Mouse (Mus musculus): ENCODE results near the gene Fbxl2. TPM values are rescaled to one million over a fixed set of nuclear protein-coding genes. Genes with fewer than 3 reads are reported as not detected.

Gene Fbxl2
- polyA plus RNA-seq, 1 experiment from 2014 or later, result 7.7 TPM

GRCm38 (mm10) chr9:114015724-114016123, 30.3 kb downstream of the Fbxl2 start:
- H3K36me3 ChIP-seq, result no peaks in the 10 kb centered on the region
- no peaks in the 10 kb centered on the region for H3K4me1 ChIP-seq
- H3K27ac ChIP-seq, result no peak overlapping the region
- no peaks in the 10 kb centered on the region for H3K27me3 ChIP-seq
- no peak overlapping the region for H3K9ac ChIP-seq
- H3K4me3 ChIP-seq, result no peak overlapping the region
- H3K4me2 ChIP-seq (replicated peaks), result no peak overlapping the region
- H3K9me3 ChIP-seq, result 0 out of 2 replicates have a peak, but pooled peaks cover 2% of the 10 kb centered on the region
- no peak for ATAC-seq (ENCODE audit: low FRiP score, low read depth)
- 84% methylated on average over 4 of the region's 4 CpGs for WGBS

- no peak for ATAC-seq (ENCODE audit: low FRiP score, low read depth)
- no peaks in the 10 kb centered on the region for H3K4me1 ChIP-seq
- H3K27ac ChIP-seq, result no peak overlapping the region
- no peak overlapping the region for H3K4me3 ChIP-seq
- 83% methylated on average over 1 of the region's 1 CpGs for WGBS
- H3K9ac ChIP-seq, result no peak overlapping the region
- H3K36me3 ChIP-seq, result no peaks in the 10 kb centered on the region
- no peak overlapping the region for H3K4me2 ChIP-seq (replicated peaks)
- 0 out of 2 replicates have a peak, but pooled peaks cover 2% of the 10 kb centered on the region for H3K9me3 ChIP-seq
- H3K27me3 ChIP-seq, result no peaks in the 10 kb centered on the region
Measured at GRCm38 (mm10) chr9:114014034-114014433, 32.0 kb downstream of the Fbxl2 start.

GRCm38 (mm10) chr9:114011203-114011602, 34.8 kb downstream of the Fbxl2 start:
- 67% methylated on average over 18 of the region's 18 CpGs for WGBS
- no peaks in the 10 kb centered on the region for H3K9me3 ChIP-seq
- ATAC-seq (ENCODE audit: low FRiP score, low read depth), result no peak
- no peak overlapping the region for H3K4me2 ChIP-seq (replicated peaks)
- H3K27me3 ChIP-seq, result no peaks in the 10 kb centered on the region
- no peak overlapping the region for H3K4me3 ChIP-seq
- no peak overlapping the region for H3K9ac ChIP-seq
- no peak overlapping the region for H3K27ac ChIP-seq
- H3K4me1 ChIP-seq, result no peaks in the 10 kb centered on the region
- no peaks in the 10 kb centered on the region for H3K36me3 ChIP-seq

GRCm38 (mm10) chr9:114009526-114009925, 36.5 kb downstream of the Fbxl2 start:
- Histone ChIP-seq H3K27ac (no peak overlapping the region), H3K27me3 (no peaks in the 10 kb centered on the region), H3K9ac (no peak overlapping the region), H3K36me3 (no peaks in the 10 kb centered on the region), H3K4me3 (no peak overlapping the region), H3K4me1 (peaks cover 3% of the 10 kb centered on the region; the same call in 1 of the 2 replicates), H3K4me2 (replicated peaks) (no peak overlapping the region), H3K9me3 (no peaks in the 10 kb centered on the region)
- no peak for ATAC-seq (ENCODE audit: low FRiP score, low read depth)
- 48% methylated on average over 5 of the region's 5 CpGs for WGBS

GRCm38 (mm10) chr9:114007850-114008350, 38.1 kb downstream of the Fbxl2 start:
- H3K36me3 ChIP-seq, result no peaks in the 10 kb centered on the region; the same call in 1 of the 2 replicates
- no peaks in the 10 kb centered on the region for H3K9me3 ChIP-seq
- no peaks in the 10 kb centered on the region for H3K27me3 ChIP-seq
- 92% methylated on average over 9 of the region's 9 CpGs for WGBS
- H3K27ac ChIP-seq, result no peak overlapping the region
- no peak overlapping the region for H3K4me3 ChIP-seq
- H3K4me1 ChIP-seq, result peaks cover 3% of the 10 kb centered on the region; the same call in 1 of the 2 replicates
- ATAC-seq (ENCODE audit: low FRiP score, low read depth), result no peak
- no peak overlapping the region for H3K9ac ChIP-seq
- H3K4me2 ChIP-seq (replicated peaks), result no peak overlapping the region

- H3K4me3 ChIP-seq, result no peak overlapping the region
- no peaks in the 10 kb centered on the region for H3K27me3 ChIP-seq
- 71% methylated on average over 9 of the region's 9 CpGs for WGBS
- peaks cover 4% of the 10 kb centered on the region; the same call in 1 of the 2 replicates for H3K36me3 ChIP-seq
- no peak overlapping the region for H3K9ac ChIP-seq
- H3K27ac ChIP-seq, result no peak overlapping the region
- H3K4me1 ChIP-seq, result peaks cover 3% of the 10 kb centered on the region; the same call in 1 of the 2 replicates
- H3K9me3 ChIP-seq, result 0 out of 2 replicates have a peak, but pooled peaks cover 4% of the 10 kb centered on the region
- no peak overlapping the region for H3K4me2 ChIP-seq (replicated peaks)
- no peak for ATAC-seq (ENCODE audit: low FRiP score, low read depth)
Measured at GRCm38 (mm10) chr9:114006801-114007200, 39.2 kb downstream of the Fbxl2 start.

GRCm38 (mm10) chr9:113998311-113998710, 47.7 kb downstream of the Fbxl2 start:
- WGBS, result 58% methylated on average over 2 of the region's 2 CpGs
- Histone ChIP-seq H3K4me2 (replicated peaks) (no peak overlapping the region), H3K36me3 (peaks cover 9% of the 10 kb centered on the region), H3K9me3 (0 out of 2 replicates have a peak, but pooled peaks cover 4% of the 10 kb centered on the region), H3K9ac (no peak overlapping the region), H3K27ac (no peak overlapping the region), H3K27me3 (no peaks in the 10 kb centered on the region), H3K4me1 (no peaks in the 10 kb centered on the region), H3K4me3 (no peak overlapping the region)
- ATAC-seq (ENCODE audit: low FRiP score, low read depth), result no peak

- Histone ChIP-seq H3K27me3 (no peaks in the 10 kb centered on the region), H3K9me3 (no peaks in the 10 kb centered on the region), H3K4me2 (replicated peaks) (no peak overlapping the region), H3K36me3 (no peaks in the 10 kb centered on the region), H3K4me3 (no peak overlapping the region), H3K27ac (no peak overlapping the region), H3K9ac (no peak overlapping the region), H3K4me1 (peaks cover 4% of the 10 kb centered on the region; the same call in 1 of the 2 replicates)
- WGBS, result 91% methylated on average over 7 of the region's 7 CpGs
- no peak for ATAC-seq (ENCODE audit: low FRiP score, low read depth)
Measured at GRCm38 (mm10) chr9:113992810-113993209, 53.2 kb downstream of the Fbxl2 start.

GRCm38 (mm10) chr9:113990547-113991248, 55.3 kb downstream of the Fbxl2 start:
- H3K9me3 ChIP-seq, result no peaks in the 10 kb centered on the region
- ATAC-seq (ENCODE audit: low FRiP score, low read depth), result peak; percentile 89
- H3K27me3 ChIP-seq, result no peaks in the 10 kb centered on the region
- WGBS, result 21% methylated on average over 18 of the region's 18 CpGs
- peaks cover 4% of the 10 kb centered on the region; the same call in 1 of the 2 replicates for H3K4me1 ChIP-seq
- no peaks in the 10 kb centered on the region for H3K36me3 ChIP-seq
- H3K9ac ChIP-seq, result peak overlapping the region; percentile 32
- peak overlapping the region; percentile 22 for H3K4me3 ChIP-seq
- peak overlapping the region; percentile 60 for H3K4me2 ChIP-seq (replicated peaks)
- no peak overlapping the region for H3K27ac ChIP-seq

GRCm38 (mm10) chr9:113984946-113985620, 60.9 kb downstream of the Fbxl2 start:
- Histone ChIP-seq H3K4me2 (replicated peaks) (no peak overlapping the region), H3K27ac (no peak overlapping the region), H3K9me3 (no peaks in the 10 kb centered on the region), H3K27me3 (no peaks in the 10 kb centered on the region), H3K4me3 (no peak overlapping the region), H3K9ac (no peak overlapping the region), H3K4me1 (no peaks in the 10 kb centered on the region), H3K36me3 (no peaks in the 10 kb centered on the region)
- 72% methylated on average over 13 of the region's 13 CpGs for WGBS
- ATAC-seq (ENCODE audit: low FRiP score, low read depth), result no peak

GRCm38 (mm10) chr9:113982883-113983670, 62.9 kb downstream of the Fbxl2 start:
- H3K4me2 ChIP-seq (replicated peaks), result no peak overlapping the region
- H3K27me3 ChIP-seq, result no peaks in the 10 kb centered on the region
- no peak overlapping the region for H3K4me3 ChIP-seq
- peaks cover 19% of the 10 kb centered on the region for H3K36me3 ChIP-seq
- no peaks in the 10 kb centered on the region for H3K4me1 ChIP-seq
- H3K27ac ChIP-seq, result no peak overlapping the region
- no peaks in the 10 kb centered on the region for H3K9me3 ChIP-seq
- no peak for ATAC-seq (ENCODE audit: low FRiP score, low read depth)
- H3K9ac ChIP-seq, result no peak overlapping the region
- WGBS, result 85% methylated on average over 11 of the region's 11 CpGs

- Histone ChIP-seq H3K9ac (no peak overlapping the region), H3K9me3 (no peaks in the 10 kb centered on the region), H3K4me3 (no peak overlapping the region), H3K4me2 (replicated peaks) (no peak overlapping the region), H3K4me1 (no peaks in the 10 kb centered on the region), H3K36me3 (peaks cover 24% of the 10 kb centered on the region), H3K27me3 (no peaks in the 10 kb centered on the region), H3K27ac (no peak overlapping the region)
- 91% methylated on average over 2 of the region's 2 CpGs for WGBS
- ATAC-seq (ENCODE audit: low FRiP score, low read depth), result no peak
Measured at GRCm38 (mm10) chr9:113982451-113982850, 63.5 kb downstream of the Fbxl2 start.
